Mouse (Mus musculus) myocyte (in vitro differentiated cells): Measurements from ENCODE around the gene Sync. TPM values are rescaled to one million over a fixed set of nuclear protein-coding genes. Genes with fewer than 3 reads are reported as not detected.

ENCODE experiments used
- H3K27me3 ChIP-seq: one replicate; pipeline ENCODE4 v1.6.1; 2011; ENCODE audit not compliant: control insufficient read depth, insufficient read depth, insufficient read length
- H3K36me3 ChIP-seq: one replicate; pipeline ENCODE4 v1.6.1; 2011; ENCODE audit not compliant: control insufficient read depth, insufficient read depth
- H3K4me2 ChIP-seq: one replicate; pipeline ENCODE4 v1.6.1; 2011; ENCODE audit warnings: low read depth, control low read depth
- H3K4me3 ChIP-seq: one replicate; pipeline ENCODE4 v1.5.1; 2011; ENCODE audit warnings: mild to moderate bottlenecking, control low read depth, moderate library complexity
- H3K79me2 ChIP-seq: one replicate; pipeline ENCODE4 v1.6.1; 2011; ENCODE audit not compliant: control insufficient read depth, insufficient read depth
- H3ac ChIP-seq: one replicate; pipeline ENCODE4 v1.6.1; 2011; ENCODE audit not compliant: control insufficient read depth, insufficient read length
- CEBPB ChIP-seq: IDR thresholded peaks from 2 replicates; pipeline ENCODE4 v1.6.1; 2011; ENCODE audit warnings: mild to moderate bottlenecking, moderate library complexity; ENCODE audit not compliant: poor library complexity, insufficient read depth, severe bottlenecking
- E2F4 ChIP-seq: IDR thresholded peaks from one replicate; pipeline ENCODE4 v1.6.1; 2011; ENCODE audit warnings: mild to moderate bottlenecking, control low read depth, moderate library complexity; ENCODE audit not compliant: insufficient read depth
- MAX ChIP-seq: IDR thresholded peaks from one replicate; pipeline ENCODE4 v1.6.1; 2011; ENCODE audit warnings: low read depth, mild to moderate bottlenecking, control low read depth
- MYOD1 ChIP-seq, 3 experiments: IDR thresholded peaks; one replicate each; pipeline ENCODE4 v1.6.1; 2011; ENCODE audit warnings: control low read depth in 2 of 3, low read depth in 2 of 3, mild to moderate bottlenecking in 2 of 3, moderate library complexity in 1 of 3; ENCODE audit not compliant: insufficient read length in 2 of 3, control insufficient read depth in 1 of 3
- MYOG ChIP-seq, 3 experiments: IDR thresholded peaks; one replicate each; pipeline ENCODE4 v1.6.1; 2011; ENCODE audit warnings: control low read depth in 2 of 3, low read depth in 2 of 3, mild to moderate bottlenecking in 2 of 3; ENCODE audit not compliant: insufficient read length in 2 of 3, control insufficient read depth in 1 of 3, insufficient read depth in 1 of 3
- POLR2A ChIP-seq: IDR thresholded peaks from one replicate; pipeline ENCODE4 v1.6.1; 2011; ENCODE audit warnings: low read depth, mild to moderate bottlenecking, control low read depth, moderate library complexity; ENCODE audit not compliant: insufficient read length
- POLR2AphosphoS2 ChIP-seq: IDR thresholded peaks from one replicate; pipeline ENCODE4 v1.6.1; 2011; ENCODE audit warnings: low read depth, control low read depth; ENCODE audit not compliant: insufficient read length
- REST ChIP-seq: IDR thresholded peaks from one replicate; pipeline ENCODE4 v1.6.1; 2011; ENCODE audit warnings: mild to moderate bottlenecking, control low read depth, moderate library complexity; ENCODE audit not compliant: insufficient read depth, insufficient read length
- SRF ChIP-seq: IDR thresholded peaks from one replicate; pipeline ENCODE4 v1.6.1; 2011; ENCODE audit warnings: low read depth; ENCODE audit not compliant: control insufficient read depth, insufficient read length
- TCF12 ChIP-seq: IDR thresholded peaks from one replicate; pipeline ENCODE4 v1.6.1; 2011; ENCODE audit warnings: mild to moderate bottlenecking, control low read depth; ENCODE audit not compliant: poor library complexity, insufficient read depth, severe bottlenecking
- TCF3 ChIP-seq: IDR thresholded peaks from one replicate; pipeline ENCODE4 v1.6.1; 2011; ENCODE audit warnings: low read depth, control low read depth; ENCODE audit not compliant: insufficient read length
- USF1 ChIP-seq: IDR thresholded peaks from one replicate; pipeline ENCODE4 v1.6.1; 2011; ENCODE audit warnings: low read depth, mild to moderate bottlenecking, control low read depth, moderate library complexity
- polyA plus RNA-seq: library from polyadenylated mRNA; unstranded; fragments of >200 nt; fragmentation: generic; extraction: Trizol; gene quantifications from one replicate; pipeline ENCODE4 v1.2.1, GENCODE M21; 2012; ENCODE audit warnings: missing spikeins

Sync gene
- polyA plus RNA-seq, 1 experiment, result 51.1 TPM

GRCm38 (mm10) chr4:129297724-129298123, 10.3 kb downstream of the Sync start:
- peaks cover 83% of the 10 kb centered on the region for H3K79me2 ChIP-seq
- H3K27me3 ChIP-seq, result no peaks in the 10 kb centered on the region
- H3K4me2 ChIP-seq, result no peak overlapping the region
- no peak for TF ChIP-seq POLR2AphosphoS2
- no peak for TF ChIP-seq E2F4
- TF ChIP-seq POLR2A, result no peak
- TF ChIP-seq TCF12, result no peak
- TF ChIP-seq MYOG (IDR thresholded peaks at IDR 0.05; ENCODE audit: control insufficient read depth in 1 of 3, insufficient read depth in 1 of 3, insufficient read length in 2 of 3, low read depth in 2 of 3), result no peak
- no peak for TF ChIP-seq CEBPB
- no peak for TF ChIP-seq MAX
- no peak for TF ChIP-seq REST
- H3K4me3 ChIP-seq, result no peak overlapping the region
- no peak overlapping the region for H3ac ChIP-seq
- H3K36me3 ChIP-seq, result peaks cover 30% of the 10 kb centered on the region

- H3K79me2 ChIP-seq, result peaks cover 70% of the 10 kb centered on the region
- H3K4me2 ChIP-seq, result no peak overlapping the region
- no peak overlapping the region for H3K4me3 ChIP-seq
- TF ChIP-seq MAX (no peak), E2F4 (no peak), CEBPB (no peak), MYOD1 (IDR thresholded peaks at IDR 0.05; ENCODE audit: control insufficient read depth in 1 of 3, insufficient read length in 2 of 3, low read depth in 2 of 3) (no peak), REST (no peak)
- H3ac ChIP-seq, result no peak overlapping the region
- peaks cover 30% of the 10 kb centered on the region for H3K36me3 ChIP-seq
- H3K27me3 ChIP-seq, result no peaks in the 10 kb centered on the region
Observed at GRCm38 (mm10) chr4:129299121-129299520, 11.7 kb downstream of the Sync start.

- Histone ChIP-seq H3K4me3 (no peak overlapping the region), H3K4me2 (peak overlapping the region; percentile 56), H3K79me2 (peaks cover 34% of the 10 kb centered on the region), H3K36me3 (peaks cover 50% of the 10 kb centered on the region), H3ac (no peak overlapping the region), H3K27me3 (no peaks in the 10 kb centered on the region)
- TF ChIP-seq SRF (no peak), MYOD1 (IDR thresholded peaks at IDR 0.05; ENCODE audit: control insufficient read depth in 1 of 3, insufficient read length in 2 of 3, low read depth in 2 of 3) (no peak), CEBPB (no peak), MAX (no peak), E2F4 (no peak), POLR2AphosphoS2 (no peak), MYOG (IDR thresholded peaks at IDR 0.05; ENCODE audit: control insufficient read depth in 1 of 3, insufficient read depth in 1 of 3, insufficient read length in 2 of 3, low read depth in 2 of 3) (no peak), USF1 (no peak), TCF3 (no peak), REST (no peak), POLR2A (no peak), TCF12 (no peak)
Observed at GRCm38 (mm10) chr4:129303401-129303800, 16.0 kb downstream of the Sync start.

- H3K36me3 ChIP-seq, result peaks cover 54% of the 10 kb centered on the region
Observed at GRCm38 (mm10) chr4:129303816-129304215, 16.4 kb downstream of the Sync start.

GRCm38 (mm10) chr4:129304306-129304705, 16.9 kb downstream of the Sync start:
- Histone ChIP-seq H3K79me2 (peaks cover 25% of the 10 kb centered on the region), H3K36me3 (peaks cover 59% of the 10 kb centered on the region), H3ac (no peak overlapping the region), H3K27me3 (no peaks in the 10 kb centered on the region), H3K4me3 (no peak overlapping the region), H3K4me2 (peak overlapping the region; percentile 56)
- TF ChIP-seq USF1 (no peak), MYOD1 (IDR thresholded peaks at IDR 0.05; ENCODE audit: control insufficient read depth in 1 of 3, insufficient read length in 2 of 3, low read depth in 2 of 3) (peak in 2 of 3 experiments; percentile 80 to 89), CEBPB (peak; percentile 14; the same call in 1 of the 2 replicates), REST (no peak), TCF3 (no peak), POLR2A (no peak), E2F4 (no peak), MAX (no peak), SRF (no peak), TCF12 (peak; percentile 43), POLR2AphosphoS2 (peak; percentile 75), MYOG (IDR thresholded peaks at IDR 0.05; ENCODE audit: control insufficient read depth in 1 of 3, insufficient read depth in 1 of 3, insufficient read length in 2 of 3, low read depth in 2 of 3) (peak; percentile 43 to 84 (median 79))

More at GRCm38 (mm10) chr4:129303816-129304215, 16.4 kb downstream of the Sync start:
- peak overlapping the region; percentile 56 for H3K4me2 ChIP-seq
- H3ac ChIP-seq, result no peak overlapping the region
- H3K27me3 ChIP-seq, result no peaks in the 10 kb centered on the region
- peaks cover 30% of the 10 kb centered on the region for H3K79me2 ChIP-seq
- peak; percentile 34 for TF ChIP-seq POLR2AphosphoS2
- no peak for TF ChIP-seq POLR2A
- H3K4me3 ChIP-seq, result no peak overlapping the region
